Mouse (Mus musculus): ENCODE measurements around the gene Col11a2.

GRCm38 (mm10) chr17:34106555-34106954, 67.3 kb downstream of the Col11a2 start:
- TF ChIP-seq POLR2A (IDR thresholded peaks at IDR 0.05; ENCODE audit: low read depth, low read length) = no peak
- TF ChIP-seq CTCF (conservative IDR thresholded peaks at IDR 0.05; ENCODE audit: insufficient read depth, insufficient read length, low read depth, low read length) = no peak
